Comparison of ENCODE assay signal across 8 mouse cellular contexts in the genomic region with DNA sequence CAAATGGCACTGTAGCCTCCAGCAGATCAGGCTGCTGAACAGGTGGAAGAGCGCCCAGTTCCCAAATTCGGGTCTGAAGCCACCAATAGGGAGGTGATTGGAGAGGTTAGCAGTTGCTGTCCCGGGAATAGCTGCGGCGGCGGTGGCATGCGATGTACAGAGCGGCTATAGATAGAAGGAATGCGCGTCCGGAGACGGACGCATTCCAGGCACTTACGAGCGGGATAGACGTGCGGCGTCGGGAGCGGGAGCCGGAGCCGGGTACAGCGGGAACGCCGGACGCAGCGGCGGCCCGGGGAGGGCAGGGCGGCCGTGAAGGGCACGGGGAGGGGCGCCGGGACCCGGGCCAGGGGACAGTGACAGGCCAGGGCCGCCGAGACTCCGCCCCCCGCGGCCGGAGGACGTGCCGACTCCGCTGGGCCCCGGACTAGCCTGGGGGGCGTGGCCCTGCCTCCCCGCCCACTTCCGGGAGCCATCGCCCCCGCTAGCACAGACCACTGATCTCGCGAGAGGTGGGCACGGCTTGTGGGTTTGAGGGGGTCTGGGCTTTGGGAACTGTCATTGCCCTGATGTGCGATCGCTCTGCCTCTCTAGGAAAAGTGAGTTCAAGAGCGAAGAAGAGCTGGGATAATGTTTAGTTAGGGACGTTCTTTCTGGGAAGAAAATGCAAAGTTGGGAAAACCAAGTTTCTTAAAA. TPM values are rescaled to one million over a fixed set of nuclear protein-coding genes. Genes with fewer than 3 reads are reported as not detected.
DNase-seq lines count a peak whose midpoint lies in the region; ATAC-seq and TF ChIP-seq lines count a peak whose summit lies in the region.

Agl (minus strand) TSS at position 356 of the 696 bp plus-strand sequence.

- H3K4me2 ChIP-seq in forebrain, embryonic 14.5 days (ENCODE audit: low read length) = peak within 1 kb of the TSS; percentile 75
- H3K4me2 ChIP-seq in neural tube, embryonic 15.5 days = peak within 1 kb of the TSS; percentile 80

- TF ChIP-seq POLR2A in ES-Bruce4 (IDR thresholded peaks at IDR 0.05; ENCODE audit: insufficient read depth, low read length) = peak; percentile 70

- H3K4me3 ChIP-seq in ES-Bruce4 (ENCODE audit: low read depth, low read length) = peak within 1 kb of the TSS; percentile 94
- H3K4me3 ChIP-seq in forebrain, embryonic 14.5 days (ENCODE audit: low read depth, low read length) = peak within 1 kb of the TSS; percentile 72
- peak within 1 kb of the TSS; percentile 83 for H3K4me3 ChIP-seq in neural tube, embryonic 15.5 days (replicated peaks)

- ATAC-seq in cerebellum, adult (ENCODE audit: insufficient number of reproducible peaks, low FRiP score, low TSS enrichment) = peak; percentile 92
- ATAC-seq in forebrain, embryonic 14.5 days = peak; percentile 100
- ATAC-seq in neural tube, embryonic 15.5 days (ENCODE audit: low FRiP score) = peak; percentile 100

- under 1% methylated on average over 46 of the region's 57 CpGs for WGBS in forebrain, embryonic 14.5 days
- under 1% methylated on average over 50 of the region's 57 CpGs for WGBS in neural tube, embryonic 15.5 days

- intact Hi-C loops in heart, postnatal 14 days (cut with DNase I) = no loop called here

- no peaks in the 10 kb centered on the region for H3K27me3 ChIP-seq in ES-Bruce4 (ENCODE audit: control insufficient read depth, insufficient read depth, low read length, poor library complexity, severe bottlenecking)
- H3K27me3 ChIP-seq in forebrain, embryonic 14.5 days (replicated peaks; ENCODE audit: control insufficient read depth, insufficient read depth, low read length) = no peaks in the 10 kb centered on the region
- H3K27me3 ChIP-seq in neural tube, embryonic 15.5 days (replicated peaks) = no peaks in the 10 kb centered on the region

- H3K27ac ChIP-seq in ES-Bruce4 (ENCODE audit: insufficient read depth, low read length) = no peak within 1 kb of the TSS
- H3K27ac ChIP-seq in forebrain, embryonic 14.5 days (ENCODE audit: low read depth, low read length) = peak within 1 kb of the TSS; percentile 74
- peak within 1 kb of the TSS; percentile 93 for H3K27ac ChIP-seq in neural tube, embryonic 15.5 days (replicated peaks)

- peak within 1 kb of the TSS; percentile 78 for H3K9ac ChIP-seq in ES-Bruce4 (ENCODE audit: low read depth, poor library complexity, severe bottlenecking)
- peak within 1 kb of the TSS; percentile 78 for H3K9ac ChIP-seq in forebrain, embryonic 14.5 days (ENCODE audit: low read length)
- peak within 1 kb of the TSS; percentile 69 for H3K9ac ChIP-seq in neural tube, embryonic 15.5 days (replicated peaks)

- no peak for TF ChIP-seq CTCF in ES-Bruce4 (IDR thresholded peaks at IDR 0.05; ENCODE audit: low read depth, low read length)

- H3K9me3 ChIP-seq in ES-Bruce4 (replicated peaks; ENCODE audit: control insufficient read depth, insufficient read depth, low read length, poor library complexity, severe bottlenecking) = no peaks in the 10 kb centered on the region
- H3K9me3 ChIP-seq in forebrain, embryonic 14.5 days (replicated peaks; ENCODE audit: control insufficient read depth, low read length) = no peaks in the 10 kb centered on the region
- H3K9me3 ChIP-seq in neural tube, embryonic 15.5 days (replicated peaks) = no peaks in the 10 kb centered on the region

- peak; percentile 98 for DNase-seq in forebrain, embryonic 14.5 days (ENCODE audit: low spot score)
- DNase-seq in heart, postnatal 14 days = peak; percentile 99
- DNase-seq in layer of hippocampus, adult 11-12 months (ENCODE audit: low spot score) = peak; percentile 92
- DNase-seq in lung, adult 18-20 months = peak; percentile 94 to 97
- DNase-seq in testis, postnatal 14 days (ENCODE audit: low spot score) = peak; percentile 96

- no peaks in the 10 kb centered on the region for H3K36me3 ChIP-seq in ES-Bruce4 (ENCODE audit: control insufficient read depth, insufficient read depth, low read length, poor library complexity, severe bottlenecking)
- H3K36me3 ChIP-seq in forebrain, embryonic 14.5 days (ENCODE audit: control insufficient read depth, insufficient read depth, low read length) = peaks cover 4% of the 10 kb centered on the region; the same call in 1 of the 2 replicates
- no peaks in the 10 kb centered on the region for H3K36me3 ChIP-seq in neural tube, embryonic 15.5 days

- H3K4me1 ChIP-seq in ES-Bruce4 (ENCODE audit: control insufficient read depth, insufficient read depth, low read length) = no peaks in the 10 kb centered on the region
- H3K4me1 ChIP-seq in forebrain, embryonic 14.5 days (ENCODE audit: control insufficient read depth, insufficient read depth, low read length) = peaks cover 3% of the 10 kb centered on the region; the same call in 1 of the 2 replicates
- H3K4me1 ChIP-seq in neural tube, embryonic 15.5 days = peaks cover 32% of the 10 kb centered on the region

- TF ChIP-seq EP300 in ES-Bruce4 (IDR thresholded peaks at IDR 0.05; ENCODE audit: insufficient read depth, low read depth, low read length) = no peak

RNA-seq across cellular contexts. Expression of gene Agl, which starts in this region (rescaled TPM):
- polyA plus RNA-seq in ES-Bruce4 (2011; ENCODE audit: insufficient read depth, insufficient read length, low read depth, missing spikeins) = 15.2 and 15.8 TPM in 2 replicates
- 10.7 and 11.8 TPM in 2 replicates for polyA plus RNA-seq in forebrain, embryonic 14.5 days (2014; fragmentation: Nextera tagmentation; extraction: Ambion mirVana)
- 100 to 1,000 TPM; 183 to 189 TPM for total RNA-seq in heart, postnatal 14 days (2021)
- polyA plus RNA-seq in neural tube, embryonic 15.5 days (2015; fragmentation: Nextera tagmentation; extraction: Ambion mirVana) = 17.0 TPM in 2 replicates
